7 mouse cellular contexts compared by ENCODE assay signal in genomic region chr11:116218737-116219400, GRCm38 (mm10). TPM values are rescaled to one million over a fixed set of nuclear protein-coding genes. Genes with fewer than 3 reads are reported as not detected.
DNase-seq lines count a peak whose midpoint lies in the region; ATAC-seq and TF ChIP-seq lines count a peak whose summit lies in the region.

No protein-coding gene starts in this region.

- peak overlapping the region; percentile 70 for H3K27ac ChIP-seq in hindbrain, postnatal 0 days

- peak; percentile 99 for DNase-seq in adrenal gland, postnatal 14 days
- DNase-seq in gastrocnemius, postnatal 14 days, result peak; percentile 87
- peak; percentile 93 for DNase-seq in hindbrain, postnatal 0 days (ENCODE audit: low spot score)
- peak; percentile 65 for DNase-seq in left cerebral cortex, adult 11 months (ENCODE audit: low spot score)
- peak; percentile 98 for DNase-seq in lung, postnatal 25 days (ENCODE audit: low spot score)
- peak; percentile 68 to 78 for DNase-seq in right cerebral cortex, postnatal 36 days (ENCODE audit: low spot score in 2 of 2)

- ATAC-seq in common myeloid progenitor, adult 5-6 weeks (replicated peaks; ENCODE audit: low read depth, poor library complexity, severe bottlenecking), result peak; percentile 72
- ATAC-seq in hindbrain, postnatal 0 days, result peak; percentile 87

- H3K9ac ChIP-seq in hindbrain, postnatal 0 days (replicated peaks; ENCODE audit: low read length), result no peak overlapping the region

- H3K36me3 ChIP-seq in hindbrain, postnatal 0 days (ENCODE audit: insufficient read depth, low read length), result no peaks in the 10 kb centered on the region

- intact Hi-C loops in gastrocnemius, postnatal 14 days (cut with DNase I; ENCODE audit: low total_unique reads), result loop anchor here (5.0 kb wide), 1 partner anchor 77 kb away; no protein-coding TSS in a partner anchor

- TF ChIP-seq CTCF in hindbrain, postnatal 0 days (IDR thresholded peaks at IDR 0.05; ENCODE audit: low read depth), result no peak

- no peak overlapping the region for H3K4me3 ChIP-seq in hindbrain, postnatal 0 days (ENCODE audit: low read length)

- no peak overlapping the region for H3K4me2 ChIP-seq in hindbrain, postnatal 0 days (ENCODE audit: low read depth, low read length)

- H3K9me3 ChIP-seq in hindbrain, postnatal 0 days (ENCODE audit: low read length), result no peaks in the 10 kb centered on the region

- peaks cover 21% of the 10 kb centered on the region; the same call in 1 of the 2 replicates for H3K27me3 ChIP-seq in hindbrain, postnatal 0 days (ENCODE audit: insufficient read depth, low read length)

- peaks cover 5% of the 10 kb centered on the region; the same call in 1 of the 2 replicates for H3K4me1 ChIP-seq in hindbrain, postnatal 0 days (ENCODE audit: insufficient read depth, low read length)

- whole genome bisulfite sequencing in hindbrain, postnatal 0 days, result 29% methylated on average over 7 of the region's 7 CpGs

RNA-seq across cellular contexts. Expression of gene Evpl, which starts 19.0 kb away (rescaled TPM):
- 1.3 and 1.7 TPM in 2 replicates for total RNA-seq in adrenal gland, postnatal 14 days (2021)
- total RNA-seq in common myeloid progenitor, adult 5-6 weeks (2017), result 2.2 and 2.6 TPM in 2 replicates
- under 1 TPM; 0.09 to 0.14 TPM for total RNA-seq in gastrocnemius, postnatal 14 days (2021)
- total RNA-seq in hindbrain, postnatal 0 days (2014; rRNA removed), result 2.8 and 2.9 TPM in 2 replicates
- 1.6 TPM in 2 replicates for polyA plus RNA-seq in hindbrain, postnatal 0 days (2015; fragmentation: Nextera tagmentation; extraction: Ambion mirVana)

RNA-seq across cellular contexts. Expression of gene Acox1, which starts 20.0 kb away (rescaled TPM):
- 150 and 199 TPM in 2 replicates for total RNA-seq in adrenal gland, postnatal 14 days (2021)
- 24.2 and 25.9 TPM in 2 replicates for total RNA-seq in common myeloid progenitor, adult 5-6 weeks (2017)
- total RNA-seq in gastrocnemius, postnatal 14 days (2021), result 10 to 100 TPM; 43.3 to 49.3 TPM
- 109 and 112 TPM in 2 replicates for total RNA-seq in hindbrain, postnatal 0 days (2014; rRNA removed)
- 63.4 and 65.0 TPM in 2 replicates for polyA plus RNA-seq in hindbrain, postnatal 0 days (2015; fragmentation: Nextera tagmentation; extraction: Ambion mirVana)

RNA-seq across cellular contexts. Expression of gene Ten1, which starts 20.2 kb away (rescaled TPM):
- total RNA-seq in adrenal gland, postnatal 14 days (2021), result 16.7 and 20.0 TPM in 2 replicates
- total RNA-seq in common myeloid progenitor, adult 5-6 weeks (2017), result 21.5 and 34.3 TPM in 2 replicates
- 10 to 100 TPM; 26.9 to 31.6 TPM for total RNA-seq in gastrocnemius, postnatal 14 days (2021)
- total RNA-seq in hindbrain, postnatal 0 days (2014; rRNA removed), result 66.6 and 74.8 TPM in 2 replicates
- 101 and 110 TPM in 2 replicates for polyA plus RNA-seq in hindbrain, postnatal 0 days (2015; fragmentation: Nextera tagmentation; extraction: Ambion mirVana)

RNA-seq across cellular contexts. Expression of gene Fbf1, which starts 50.9 kb away (rescaled TPM):
- total RNA-seq in adrenal gland, postnatal 14 days (2021), result 28.1 and 31.0 TPM in 2 replicates
- total RNA-seq in common myeloid progenitor, adult 5-6 weeks (2017), result 20.2 and 21.7 TPM in 2 replicates
- total RNA-seq in gastrocnemius, postnatal 14 days (2021), result 10 to 100 TPM in 1 of 2 experiments, 1 to 10 TPM in 1; 9.1 to 11.6 TPM
- total RNA-seq in hindbrain, postnatal 0 days (2014; rRNA removed), result 68.1 and 73.5 TPM in 2 replicates
- polyA plus RNA-seq in hindbrain, postnatal 0 days (2015; fragmentation: Nextera tagmentation; extraction: Ambion mirVana), result 33.8 and 35.3 TPM in 2 replicates

RNA-seq across cellular contexts. Expression of gene Srp68, which starts 55.1 kb away (rescaled TPM):
- total RNA-seq in adrenal gland, postnatal 14 days (2021), result 63.1 and 70.4 TPM in 2 replicates
- 56.9 and 62.6 TPM in 2 replicates for total RNA-seq in common myeloid progenitor, adult 5-6 weeks (2017)
- 10 to 100 TPM; 68.5 to 69.5 TPM for total RNA-seq in gastrocnemius, postnatal 14 days (2021)
- 18.3 and 22.5 TPM in 2 replicates for total RNA-seq in hindbrain, postnatal 0 days (2014; rRNA removed)
- 50.4 and 50.8 TPM in 2 replicates for polyA plus RNA-seq in hindbrain, postnatal 0 days (2015; fragmentation: Nextera tagmentation; extraction: Ambion mirVana)
